Mouse (Mus musculus) adrenal gland, postnatal 25 days (tissue): ENCODE results near the gene Prkca. TPM values are rescaled to one million over a fixed set of nuclear protein-coding genes. Genes with fewer than 3 reads are reported as not detected.

ENCODE experiments used
- DNase-seq: peaks from one replicate; pipeline ENCODE4 v3.0.0; 2021; ENCODE audit warnings: mixed read lengths
- total RNA-seq: library from RNA; stranded (reverse); gene quantifications from 2 replicates; pipeline ENCODE4 v1.2.3, GENCODE M21; 2021

The Prkca gene
- total RNA-seq, 1 experiment from 2014 or later: 7.8 TPM

GRCm38 (mm10) chr11:108295373-108295772 is 48.4 kb downstream of the Prkca start:
- DNase-seq: no peak

GRCm38 (mm10) chr11:108294305-108294813 is 49.4 kb downstream of the Prkca start:
- no peak for DNase-seq

GRCm38 (mm10) chr11:108293843-108294242 is 49.9 kb downstream of the Prkca start:
- DNase-seq: no peak

- DNase-seq: no peak
Measured at GRCm38 (mm10) chr11:108289192-108289591, 54.5 kb downstream of the Prkca start.

GRCm38 (mm10) chr11:108287321-108287720 is 56.4 kb downstream of the Prkca start:
- DNase-seq: peak; percentile 10

- DNase-seq: no peak
Measured at GRCm38 (mm10) chr11:108285046-108285445, 58.7 kb downstream of the Prkca start.

GRCm38 (mm10) chr11:108282850-108283459 is 60.8 kb downstream of the Prkca start:
- DNase-seq: no peak

GRCm38 (mm10) chr11:108279748-108280373 is 63.9 kb downstream of the Prkca start:
- no peak for DNase-seq

GRCm38 (mm10) chr11:108277096-108277495 is 66.6 kb downstream of the Prkca start:
- no peak for DNase-seq

- no peak for DNase-seq
Measured at GRCm38 (mm10) chr11:108276148-108276547, 67.6 kb downstream of the Prkca start.

GRCm38 (mm10) chr11:108274046-108274445 is 69.7 kb downstream of the Prkca start:
- no peak for DNase-seq

- no peak for DNase-seq
Measured at GRCm38 (mm10) chr11:108273415-108273965, 70.2 kb downstream of the Prkca start.

GRCm38 (mm10) chr11:108272601-108273414 is 70.9 kb downstream of the Prkca start:
- no peak for DNase-seq

GRCm38 (mm10) chr11:108271305-108271704 is 72.4 kb downstream of the Prkca start:
- no peak for DNase-seq

GRCm38 (mm10) chr11:108269516-108269915 is 74.2 kb downstream of the Prkca start:
- DNase-seq: no peak

- no peak for DNase-seq
Measured at GRCm38 (mm10) chr11:108268421-108269322, 75.1 kb downstream of the Prkca start.

GRCm38 (mm10) chr11:108267825-108268224 is 75.9 kb downstream of the Prkca start:
- no peak for DNase-seq

- no peak for DNase-seq
Measured at GRCm38 (mm10) chr11:108267066-108267465, 76.7 kb downstream of the Prkca start.

GRCm38 (mm10) chr11:108263868-108264267 is 79.9 kb downstream of the Prkca start:
- no peak for DNase-seq

- DNase-seq: no peak
Measured at GRCm38 (mm10) chr11:108263406-108263805, 80.3 kb downstream of the Prkca start.

GRCm38 (mm10) chr11:108261751-108262160 is 82.0 kb downstream of the Prkca start:
- no peak for DNase-seq
